Mouse (Mus musculus) lung, adult 10 weeks (tissue): ENCODE results near the gene Rpp40. TPM values are rescaled to one million over a fixed set of nuclear protein-coding genes. Genes with fewer than 3 reads are reported as not detected.

Experiments used
- polyA plus RNA-seq: library from polyadenylated mRNA; stranded (reverse); fragments of 350-450 nt; fragmentation: Illumina TruSeq; extraction: RNeasy Lipid Tissue Mini Kit (QIAGEN cat#74804); gene quantifications from one replicate; pipeline ENCODE4 v1.2.3, GENCODE M21; 2014; ENCODE audit warnings: low read depth, low replicate concordance; ENCODE audit not compliant: insufficient read depth

Rpp40 gene
- polyA plus RNA-seq, result 6.3 TPM

GRCm38 (mm10) chr13:35905879-35906481 lies at the start of gene Rpp40:
Gene Rpp40 (minus strand): TSS chr13:35906359.

Other genes with a start within 250 kb of the Rpp40 start
- gene Cdyl, start 246.5 kb downstream of the Rpp40 start, polyA plus RNA-seq, result 4.9 TPM
- 0.09 TPM for gene Ppp1r3g, start 52.5 kb upstream of the Rpp40 start, polyA plus RNA-seq
- gene Fars2, start 211.1 kb upstream of the Rpp40 start, polyA plus RNA-seq, result 21.1 TPM
- 10.1 TPM for gene Lyrm4, start 211.2 kb upstream of the Rpp40 start, polyA plus RNA-seq